Mouse (Mus musculus) common myeloid progenitor, adult 5-6 weeks (primary cell): ENCODE measurements around the gene Dcbld2. TPM values are rescaled to one million over a fixed set of nuclear protein-coding genes. Genes with fewer than 3 reads are reported as not detected.

Source experiments
- ATAC-seq: replicated peaks from 2 replicates; pipeline ENCODE4 v1.8.0; 2016; ENCODE audit warnings: low read depth, mild to moderate bottlenecking, moderate TSS enrichment, inconsistent platforms; ENCODE audit not compliant: poor library complexity, severe bottlenecking
- total RNA-seq: library from RNA; stranded (forward); fragments of 200-1000, 187-1606 nt; gene quantifications from 2 replicates; pipeline ENCODE4 v1.2.3, GENCODE M21; 2017

Dcbld2 gene
- total RNA-seq, 1 experiment from 2014 or later = 1.2 TPM

DNA sequence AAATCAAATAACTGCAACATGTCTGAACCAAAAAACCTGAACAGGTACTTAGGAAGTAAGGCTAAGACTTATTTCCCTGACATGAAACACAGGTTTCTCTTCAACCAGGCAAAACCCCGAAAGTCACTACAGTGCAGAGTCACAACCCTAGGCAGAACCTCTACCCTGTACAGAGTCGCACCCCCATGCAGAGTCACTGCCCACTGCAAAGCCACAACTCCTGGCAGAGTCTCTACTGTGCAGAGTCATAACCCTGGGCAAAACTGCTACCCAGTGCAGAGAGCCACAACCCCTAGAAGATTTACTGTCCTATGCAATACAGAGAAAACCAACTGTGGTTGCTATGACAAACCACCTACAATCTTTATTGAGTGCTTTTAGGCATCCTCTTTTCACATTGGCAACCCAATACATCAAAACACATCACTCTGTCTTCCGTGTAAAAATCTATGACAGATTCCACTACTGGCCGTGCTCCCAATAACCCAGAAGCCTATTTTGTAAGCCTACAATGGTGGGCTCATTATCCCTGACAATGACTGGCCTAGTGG is 71.7 kb downstream of the Dcbld2 start:
- ATAC-seq = peak; percentile 73

DNA sequence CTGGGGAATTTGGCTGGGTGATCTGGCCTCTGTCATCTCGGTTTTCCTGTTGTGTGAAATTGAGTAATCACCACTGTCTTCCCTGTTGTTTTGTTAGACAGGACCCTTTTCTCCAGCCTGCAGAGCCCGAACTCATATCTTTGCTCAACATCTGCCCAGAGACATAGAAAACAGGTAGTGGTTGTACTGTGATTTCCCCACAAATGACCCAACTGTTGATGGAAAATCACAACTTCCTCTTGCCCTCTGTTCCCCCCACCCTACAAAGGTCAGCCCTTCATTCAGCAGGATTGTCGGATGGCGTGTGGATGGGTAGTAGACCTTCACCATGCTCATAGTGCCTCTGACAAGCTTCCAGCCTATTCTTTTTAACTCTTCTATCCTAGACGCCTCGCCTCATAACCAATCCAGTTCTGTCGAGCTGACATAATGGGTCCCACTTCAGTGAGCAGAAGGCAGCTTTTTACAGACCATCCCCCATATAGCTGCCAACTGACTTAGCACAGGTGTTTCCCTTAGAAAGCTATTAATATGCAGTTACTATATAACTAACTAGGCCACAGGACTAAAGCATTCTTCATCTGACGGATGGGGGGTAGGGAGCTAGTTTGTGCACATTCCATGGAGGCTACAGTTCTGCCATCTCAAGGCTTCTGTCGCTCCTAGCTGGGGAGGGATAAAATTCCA is 73.1 kb downstream of the Dcbld2 start:
- ATAC-seq = peak; percentile 77

DNA sequence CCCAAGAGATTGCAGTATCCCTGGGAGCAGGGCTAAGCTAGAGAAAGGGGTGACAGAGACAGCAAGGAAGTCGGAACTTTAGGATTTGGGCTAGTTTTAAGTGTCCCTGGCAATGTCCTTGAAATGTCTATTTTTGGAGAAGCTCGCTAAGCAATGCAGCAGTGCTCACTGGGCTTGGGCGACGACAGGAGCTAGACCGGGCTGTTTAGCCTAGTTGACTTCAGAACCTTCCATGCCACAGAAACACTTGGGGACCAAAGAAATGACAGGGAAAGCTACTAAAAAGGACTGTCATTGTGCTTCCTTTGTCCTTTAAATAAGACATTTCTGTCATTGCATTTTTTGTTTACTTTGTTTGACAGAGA is 73.6 kb downstream of the Dcbld2 start:
- ATAC-seq = no peak

DNA sequence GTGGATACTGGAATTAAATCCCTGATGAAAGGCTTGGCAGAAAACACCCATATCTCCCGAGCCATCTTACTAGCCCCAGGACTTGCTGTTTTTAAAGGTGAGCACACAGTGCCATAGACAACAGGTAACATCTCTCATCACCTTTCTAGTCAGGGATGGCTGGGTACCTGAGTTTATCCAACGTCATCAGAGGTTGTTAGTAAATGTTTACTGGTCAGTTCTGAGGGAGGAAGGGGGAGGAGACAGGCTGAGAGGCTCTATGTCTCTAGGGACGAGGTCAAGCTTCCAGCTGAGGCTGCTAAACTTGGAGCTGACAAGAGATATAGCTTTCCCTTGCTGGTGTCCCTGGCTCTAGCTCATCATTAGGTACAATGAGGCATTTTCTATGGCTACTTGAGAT is 74.1 kb downstream of the Dcbld2 start:
- ATAC-seq = no peak

DNA sequence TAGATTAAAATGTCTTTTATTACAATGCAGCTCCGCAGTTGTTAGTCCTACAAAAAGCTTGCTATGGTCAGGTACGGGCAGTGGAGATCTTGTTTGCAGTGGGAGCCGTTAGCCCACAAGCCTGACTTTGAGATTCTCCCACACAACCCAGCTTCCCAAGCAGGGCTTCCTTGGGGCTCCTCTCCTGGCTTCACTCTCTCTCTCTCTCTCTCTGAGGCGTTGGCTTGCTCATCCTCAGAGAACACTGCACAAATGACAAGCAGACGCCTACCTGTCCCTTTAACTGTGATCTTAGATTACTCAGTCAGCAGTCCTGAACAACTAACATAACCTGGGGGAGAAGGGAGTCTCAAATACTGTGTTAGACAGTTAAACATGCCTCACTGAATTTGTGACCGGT is 79.6 kb downstream of the Dcbld2 start:
- ATAC-seq = no peak

DNA sequence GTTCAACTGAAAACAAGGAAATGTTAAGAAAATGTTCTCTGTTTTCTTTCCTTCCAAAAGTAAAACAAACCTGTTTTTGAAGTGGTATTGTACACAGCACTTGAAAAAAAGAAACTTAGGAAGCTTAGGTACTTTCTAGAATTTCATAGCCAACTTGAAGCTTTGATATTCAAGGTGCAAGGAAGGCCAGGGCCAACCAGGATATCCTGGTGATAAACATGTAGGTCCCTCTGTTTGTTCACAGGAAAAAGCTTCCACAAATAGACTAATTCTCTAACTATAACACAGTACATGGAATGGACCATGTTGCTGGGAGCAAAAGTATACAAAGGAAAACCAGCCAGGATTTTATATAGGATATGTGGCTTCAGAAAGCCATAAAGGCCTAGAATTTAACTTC is 88.5 kb downstream of the Dcbld2 start:
- no peak for ATAC-seq

DNA sequence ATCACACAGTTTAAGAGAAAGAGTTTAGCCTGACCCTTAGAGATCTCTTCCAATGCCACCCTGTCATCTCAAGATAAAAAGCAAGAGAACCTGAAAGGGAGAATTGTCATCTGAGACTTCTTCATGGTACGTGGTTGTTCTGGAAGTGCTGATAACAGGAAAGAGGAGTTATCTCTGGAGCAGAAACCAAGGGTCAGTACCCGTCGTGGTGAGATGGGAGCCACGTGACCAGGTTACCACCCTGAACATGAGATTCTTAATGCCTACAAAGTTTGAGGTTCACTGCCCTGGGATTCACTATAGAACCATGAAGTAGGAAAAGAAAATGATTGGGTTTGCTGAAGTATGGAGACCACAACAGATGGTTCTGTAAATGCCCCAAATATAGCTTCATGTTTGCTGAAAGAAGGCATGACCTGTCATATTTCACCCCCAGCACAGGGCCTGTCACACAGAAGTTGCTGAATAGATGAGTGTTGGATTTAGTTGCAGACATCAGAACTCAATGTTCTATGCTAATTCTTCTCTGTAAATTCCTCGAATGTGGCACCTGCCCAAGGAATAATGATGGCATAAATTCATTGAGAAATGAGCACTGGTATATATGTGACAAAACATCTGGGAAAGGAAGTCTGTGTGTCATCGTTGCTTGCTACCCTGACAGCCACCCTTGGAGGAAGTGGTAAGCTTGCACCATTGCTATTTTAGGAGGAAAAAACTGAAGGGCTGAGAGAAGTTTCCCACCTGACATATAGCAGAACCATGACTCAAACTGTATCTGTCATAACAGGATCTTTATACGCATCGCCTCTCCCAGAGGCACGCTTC is 89.9 kb downstream of the Dcbld2 start:
- peak; percentile 65 for ATAC-seq

DNA sequence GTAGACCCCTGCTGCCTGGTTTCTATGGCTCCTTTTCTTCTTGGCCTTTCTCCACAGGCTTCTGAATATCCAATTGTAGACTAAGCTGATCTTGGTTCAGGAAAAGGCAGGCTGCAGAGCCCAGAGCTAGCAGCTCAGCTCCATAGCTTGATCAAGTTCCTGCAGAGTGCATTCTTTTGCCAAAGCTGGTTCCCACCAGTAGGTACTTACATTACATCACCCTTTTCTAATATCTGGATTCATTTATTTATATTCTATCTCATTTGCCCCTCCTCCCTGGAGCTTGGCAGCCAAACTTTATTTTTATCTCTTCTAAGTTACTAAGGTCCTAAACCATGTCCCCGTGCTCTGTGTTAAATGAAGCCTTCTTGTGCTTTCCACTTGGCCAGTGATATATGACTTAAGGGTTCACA is 90.9 kb downstream of the Dcbld2 start:
- ATAC-seq = no peak

DNA sequence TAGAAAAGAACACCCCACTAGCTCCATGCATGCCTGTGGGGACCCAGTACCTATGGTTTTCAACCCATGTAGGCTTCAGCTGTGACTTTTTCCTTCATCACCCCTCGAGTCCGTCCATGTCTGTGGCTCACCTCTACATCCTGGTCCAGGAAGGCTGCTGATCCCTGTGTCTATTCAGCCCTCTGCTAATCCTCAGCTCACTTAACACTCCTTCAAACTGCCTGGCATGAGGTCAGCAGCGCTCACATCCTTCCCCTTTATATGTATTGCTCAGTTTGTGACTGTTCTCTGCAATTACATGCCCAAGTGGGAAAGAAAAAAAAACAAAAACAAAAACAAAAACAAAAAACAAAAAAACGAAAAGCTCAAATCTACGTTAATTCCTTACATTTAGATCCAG is 91.4 kb downstream of the Dcbld2 start:
- ATAC-seq = no peak

DNA sequence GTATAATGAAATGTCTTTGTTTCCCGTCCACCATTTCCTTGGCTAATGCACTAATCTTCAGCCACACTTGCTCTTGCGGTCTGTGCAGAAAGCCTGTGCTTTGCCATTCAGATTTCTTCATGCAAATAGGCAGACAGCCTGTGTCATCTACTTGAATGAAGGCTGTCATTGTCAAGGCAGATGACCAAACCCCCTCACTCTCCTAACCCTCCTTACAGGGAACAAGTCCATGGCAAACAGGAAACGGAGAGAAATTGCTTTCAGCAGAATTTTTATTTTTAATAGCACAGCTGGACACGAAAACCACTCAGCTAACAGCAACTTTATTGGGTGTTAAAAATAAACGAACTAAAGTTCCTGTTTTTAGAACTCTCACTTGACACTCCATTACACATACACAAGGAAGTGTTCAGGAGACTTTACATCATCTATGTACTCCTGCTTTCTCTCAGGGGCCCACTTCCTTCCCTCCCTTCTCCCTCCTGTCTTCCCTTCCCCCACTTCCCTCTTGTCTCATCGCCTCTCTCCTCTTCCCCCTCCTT is 93.6 kb downstream of the Dcbld2 start:
- peak; percentile 62 for ATAC-seq

DNA sequence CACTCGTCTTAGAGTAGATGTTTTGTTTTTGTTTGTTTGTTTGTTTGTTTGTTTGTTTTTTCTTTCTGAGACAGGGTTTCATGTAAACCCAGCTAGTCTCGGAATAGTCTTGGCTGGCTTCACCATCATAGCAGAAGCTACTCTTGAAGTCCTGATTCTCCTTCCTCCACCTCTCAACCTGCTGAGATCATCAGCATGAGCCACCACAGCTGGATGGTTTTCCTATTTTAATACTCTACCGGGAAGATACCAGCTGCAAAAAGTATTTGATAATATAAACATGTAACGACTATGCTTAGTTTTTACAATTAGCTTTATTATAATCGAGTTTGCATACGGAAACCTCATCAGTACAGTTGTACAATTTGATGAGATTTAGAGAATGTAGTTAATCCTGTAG is 94.3 kb downstream of the Dcbld2 start:
- no peak for ATAC-seq

DNA sequence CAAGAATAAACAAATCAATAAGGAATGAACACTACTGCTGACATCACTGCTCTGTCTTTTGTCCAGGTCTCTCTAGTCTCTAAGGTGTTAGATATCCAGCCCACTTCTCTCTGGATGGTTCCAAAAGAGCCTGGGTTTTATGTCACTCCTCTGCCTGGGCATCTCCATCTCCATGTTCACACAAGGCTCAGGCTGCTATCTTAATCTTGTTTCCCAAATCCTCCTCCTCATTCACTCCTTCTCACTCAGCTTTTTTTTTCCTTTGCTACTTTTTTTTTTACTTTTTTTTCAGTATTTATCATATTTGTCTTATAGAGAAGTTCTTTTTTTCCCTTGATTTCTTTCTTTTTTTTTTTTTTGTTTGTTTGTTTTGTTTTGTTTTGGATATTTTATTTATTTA is 96.7 kb downstream of the Dcbld2 start:
- no peak for ATAC-seq

DNA sequence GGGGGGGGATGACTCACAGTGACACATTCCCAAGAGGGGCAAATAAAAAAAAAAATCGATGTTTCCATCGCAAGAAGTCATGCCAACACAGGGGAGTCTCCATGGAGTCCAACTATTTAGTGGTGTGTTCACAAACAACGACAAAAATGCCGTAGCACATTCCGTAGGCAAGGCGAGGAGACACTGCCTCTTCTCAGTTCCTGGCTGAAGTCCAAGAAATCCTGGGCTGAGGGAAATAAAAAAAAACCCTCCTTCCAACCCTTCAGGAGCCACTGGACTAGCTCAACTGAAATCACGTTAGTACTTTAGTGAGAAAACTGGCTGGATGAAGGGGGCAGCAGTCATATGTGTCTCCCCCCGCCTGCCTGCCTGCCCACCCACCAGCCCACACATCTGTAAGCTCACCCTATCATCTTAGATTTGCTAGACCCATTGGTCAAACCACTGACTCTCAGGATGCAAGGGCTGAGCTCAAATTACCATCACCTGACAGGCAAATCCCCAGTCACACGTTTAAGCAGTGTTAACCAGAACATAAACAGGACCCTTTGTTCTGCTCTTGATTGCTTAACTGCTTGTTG is 104.0 kb downstream of the Dcbld2 start:
- ATAC-seq = no peak

DNA sequence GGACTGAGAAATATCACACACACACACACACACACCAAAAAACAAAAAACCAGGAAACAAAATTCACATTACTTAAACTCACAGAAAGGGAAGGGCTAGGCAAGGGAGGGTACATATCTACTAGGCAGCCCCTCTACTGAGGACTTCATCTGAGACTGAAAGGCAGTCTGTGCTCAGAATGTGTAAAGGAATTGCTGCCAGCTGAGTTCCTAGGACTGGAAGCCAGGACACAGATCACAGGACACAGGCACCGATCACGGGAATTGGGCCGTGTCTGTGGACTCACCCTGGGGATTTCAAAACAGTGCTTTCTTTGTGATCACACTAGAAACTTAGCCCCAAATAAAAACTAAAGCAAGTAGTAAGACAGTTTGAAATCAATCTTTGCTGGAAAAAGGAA is 104.6 kb downstream of the Dcbld2 start:
- no peak for ATAC-seq

DNA sequence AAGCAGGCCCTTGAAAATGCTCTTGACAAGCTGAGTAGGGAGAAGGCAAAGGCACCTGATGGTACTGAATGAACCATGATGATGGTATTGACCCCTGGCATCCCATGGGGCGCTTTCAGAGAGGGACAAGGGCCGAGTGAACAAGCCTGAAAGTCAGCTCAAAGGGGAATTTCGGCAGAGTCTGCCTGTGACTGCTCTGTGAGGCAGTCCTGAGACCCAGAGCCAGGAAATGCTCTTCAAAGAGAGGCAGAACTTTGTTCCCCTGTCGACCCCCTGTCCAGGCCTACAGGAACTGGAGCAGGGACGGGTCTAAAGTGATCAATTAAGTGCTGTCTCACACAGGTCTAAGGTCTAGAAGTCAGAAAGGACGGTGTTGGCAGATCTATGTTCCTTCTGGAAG is 105.5 kb downstream of the Dcbld2 start:
- ATAC-seq = no peak

DNA sequence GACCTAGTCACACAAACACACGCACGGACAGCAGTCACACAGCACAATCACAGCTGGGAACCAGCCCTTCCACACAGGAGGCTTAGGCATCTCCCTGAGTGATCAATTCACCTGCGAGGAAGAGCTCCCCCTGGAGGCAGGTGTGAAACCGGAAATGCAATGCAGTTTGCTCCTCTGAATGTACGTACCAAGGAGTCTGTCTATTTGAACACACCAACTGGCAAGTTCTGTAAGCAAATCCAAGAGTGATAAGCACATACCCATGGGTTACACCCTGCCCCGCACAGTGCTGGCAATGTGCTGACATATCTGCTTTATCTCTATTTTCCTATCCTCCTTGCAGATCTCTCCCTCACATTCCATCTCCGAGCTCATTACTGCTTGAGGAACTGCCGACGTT is 106.3 kb downstream of the Dcbld2 start:
- peak; percentile 79 for ATAC-seq

DNA sequence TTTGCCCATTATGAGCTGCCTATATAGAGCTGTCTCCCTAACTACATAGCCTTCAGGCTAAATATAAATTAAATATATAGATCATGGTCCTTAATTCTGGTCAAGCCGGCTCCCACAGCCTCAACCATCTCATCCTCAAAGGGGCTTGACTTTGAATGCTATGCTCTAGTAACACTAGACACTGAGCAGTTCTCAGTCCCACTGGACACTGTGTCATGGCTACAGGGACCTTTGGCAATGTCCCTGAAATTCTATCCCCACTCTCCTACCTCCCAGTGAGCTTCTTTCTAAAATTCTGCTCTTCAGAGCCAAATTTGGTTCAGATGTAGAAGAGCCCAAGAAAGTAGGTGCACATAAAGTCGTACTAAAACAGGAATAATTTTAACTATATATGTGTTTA is 107.9 kb downstream of the Dcbld2 start:
- ATAC-seq = no peak

DNA sequence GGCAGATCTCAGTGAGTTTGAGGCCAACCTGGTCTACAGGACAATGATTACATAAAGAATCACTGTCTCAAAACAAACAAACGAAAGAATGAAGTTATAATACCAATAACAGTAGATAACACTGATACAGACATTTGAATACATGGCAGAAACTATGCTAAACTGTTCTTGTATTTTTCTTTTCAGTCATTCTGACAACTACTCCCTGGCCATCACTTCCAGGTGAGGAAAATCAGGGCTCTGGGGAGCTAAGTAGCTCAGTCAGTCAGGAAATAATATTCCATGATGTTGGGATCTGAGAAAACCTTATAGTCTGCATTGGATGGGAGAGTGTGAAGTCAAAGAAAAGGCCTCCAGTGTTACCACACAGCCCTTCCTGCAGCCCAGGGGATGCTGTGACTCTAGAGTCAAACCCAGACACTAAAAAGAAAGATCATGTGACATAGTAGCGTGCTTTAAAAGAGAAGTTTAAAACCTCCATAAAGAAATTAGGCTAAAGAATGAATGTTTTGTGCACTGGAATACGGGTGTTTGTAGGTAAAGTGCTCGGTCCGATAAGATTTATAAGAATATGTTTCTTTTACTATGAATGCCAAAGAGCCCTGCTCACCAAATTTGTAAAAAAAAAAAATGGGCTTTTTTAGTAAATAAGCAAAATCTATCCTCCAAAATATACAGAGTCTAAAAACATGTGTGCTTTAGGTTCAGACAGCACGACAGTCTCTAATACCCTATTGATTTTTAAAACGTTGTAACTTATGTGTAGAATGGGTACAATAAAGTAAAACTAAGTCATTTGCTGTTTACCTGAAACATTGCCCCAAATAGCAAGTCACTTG is 108.9 kb downstream of the Dcbld2 start:
- no peak for ATAC-seq
